Mouse (Mus musculus): ENCODE results near the gene Fam169b. TPM values are rescaled to one million over a fixed set of nuclear protein-coding genes. Genes with fewer than 3 reads are reported as not detected.

Gene Fam169b
- polyA plus RNA-seq, 1 experiment from 2014 or later: 0.26 TPM

DNA sequence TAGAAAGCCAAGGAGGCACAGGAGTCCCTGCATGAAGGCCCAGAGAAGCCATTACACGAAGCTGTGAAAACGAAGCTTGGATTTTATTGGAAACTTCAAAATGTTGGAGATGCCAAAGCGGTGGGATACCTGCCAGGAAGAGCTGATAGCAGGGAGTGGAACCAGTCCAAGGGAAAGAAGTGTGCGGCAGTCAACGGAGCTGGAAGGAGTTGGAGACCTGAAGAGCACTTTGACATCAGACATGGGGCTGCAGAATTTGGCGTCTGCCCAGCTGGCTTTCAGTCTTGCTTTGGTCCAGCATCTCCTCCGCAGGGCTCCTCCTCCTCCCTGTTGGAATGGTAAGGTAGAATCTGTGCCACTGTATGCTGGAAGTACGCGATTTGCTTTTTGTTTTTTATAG is 92.1 kb downstream of the Fam169b start:
- Histone ChIP-seq H3K4me1 (replicated peaks; ENCODE audit: control insufficient read depth, insufficient read depth, low read length) (no peaks in the 10 kb centered on the region), H3K27ac (ENCODE audit: low read depth, low read length) (no peak overlapping the region), H3K36me3 (ENCODE audit: control insufficient read depth, insufficient read depth, low read length) (no peaks in the 10 kb centered on the region), H3K27me3 (replicated peaks; ENCODE audit: control insufficient read depth, insufficient read depth, low read length) (peaks cover under 1% of the 10 kb centered on the region), H3K4me2 (no peak overlapping the region), H3K4me3 (ENCODE audit: low read depth, low read length) (no peak overlapping the region), H3K9ac (ENCODE audit: low read depth, low read length) (no peak overlapping the region), H3K9me3 (ENCODE audit: control insufficient read depth, low read length) (no peaks in the 10 kb centered on the region)
- no peak for DNase-seq (ENCODE audit: low spot score)
- ATAC-seq (replicated peaks; ENCODE audit: low FRiP score): no peak
- 85% methylated on average over 9 of the region's 9 CpGs for WGBS

DNA sequence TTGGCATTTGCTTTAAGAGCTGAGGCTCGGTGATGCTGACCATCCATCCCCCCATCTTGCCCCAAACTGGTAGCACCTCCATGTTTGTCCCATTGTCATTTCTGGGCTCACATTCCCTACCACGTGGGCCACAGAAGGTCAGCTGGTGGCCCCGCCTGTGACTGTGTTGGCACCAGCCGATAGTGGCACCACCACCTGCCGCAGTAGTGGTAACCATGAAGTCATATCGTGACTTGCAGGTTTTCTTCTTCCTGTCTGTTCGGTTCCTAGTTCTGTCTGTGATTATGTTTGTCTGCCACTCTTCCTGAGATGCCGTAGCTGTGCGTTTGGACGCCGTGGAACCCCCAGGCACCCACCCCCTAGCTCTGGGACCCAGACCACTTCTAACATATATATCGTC is 95.3 kb downstream of the Fam169b start:
- Histone ChIP-seq H3K9me3 (ENCODE audit: control insufficient read depth, low read length) (no peaks in the 10 kb centered on the region), H3K27me3 (replicated peaks; ENCODE audit: control insufficient read depth, insufficient read depth, low read length) (peaks cover 8% of the 10 kb centered on the region), H3K9ac (ENCODE audit: low read depth, low read length) (no peak overlapping the region), H3K4me2 (no peak overlapping the region), H3K36me3 (ENCODE audit: control insufficient read depth, insufficient read depth, low read length) (no peaks in the 10 kb centered on the region), H3K27ac (ENCODE audit: low read depth, low read length) (no peak overlapping the region), H3K4me3 (ENCODE audit: low read depth, low read length) (no peak overlapping the region), H3K4me1 (replicated peaks; ENCODE audit: control insufficient read depth, insufficient read depth, low read length) (no peaks in the 10 kb centered on the region)
- ATAC-seq (replicated peaks; ENCODE audit: low FRiP score) (no peak), DNase-seq (ENCODE audit: low spot score) (no peak)
- WGBS: 75% methylated on average over 12 of the region's 12 CpGs

DNA sequence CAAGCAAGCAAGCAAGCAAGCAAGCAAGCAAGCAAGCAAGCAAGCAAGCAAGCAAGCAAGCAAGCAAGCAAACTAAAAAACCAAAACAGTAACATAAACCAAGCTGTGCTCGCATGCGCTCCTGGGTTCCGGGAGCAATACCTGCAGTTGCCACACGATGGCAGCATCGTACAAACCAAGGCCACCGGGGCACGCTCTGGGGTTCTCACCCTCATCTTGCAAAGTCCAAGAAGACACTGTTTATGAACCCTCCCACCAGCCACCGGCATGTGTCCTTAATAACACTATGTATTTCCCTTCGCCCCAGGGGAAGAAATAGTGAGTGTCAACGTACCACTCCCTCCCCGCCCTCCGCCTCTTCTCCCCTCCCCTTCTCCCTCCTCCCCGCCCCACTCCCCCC is 96.1 kb downstream of the Fam169b start:
- H3K4me2 ChIP-seq: peak overlapping the region; percentile 51
- WGBS: 6% methylated on average over 12 of the region's 13 CpGs
- H3K9me3 ChIP-seq (ENCODE audit: control insufficient read depth, low read length): no peaks in the 10 kb centered on the region
- H3K27me3 ChIP-seq (replicated peaks; ENCODE audit: control insufficient read depth, insufficient read depth, low read length): peaks cover 11% of the 10 kb centered on the region
- ATAC-seq (replicated peaks; ENCODE audit: low FRiP score) (peak; percentile 39), DNase-seq (ENCODE audit: low spot score) (peak; percentile 73)
- no peak overlapping the region for H3K9ac ChIP-seq (ENCODE audit: low read depth, low read length)
- H3K4me3 ChIP-seq (ENCODE audit: low read depth, low read length): peak overlapping the region; percentile 20; the same call in 1 of the 2 replicates
- no peaks in the 10 kb centered on the region for H3K4me1 ChIP-seq (replicated peaks; ENCODE audit: control insufficient read depth, insufficient read depth, low read length)
- H3K27ac ChIP-seq (ENCODE audit: low read depth, low read length): no peak overlapping the region
- H3K36me3 ChIP-seq (ENCODE audit: control insufficient read depth, insufficient read depth, low read length): no peaks in the 10 kb centered on the region

DNA sequence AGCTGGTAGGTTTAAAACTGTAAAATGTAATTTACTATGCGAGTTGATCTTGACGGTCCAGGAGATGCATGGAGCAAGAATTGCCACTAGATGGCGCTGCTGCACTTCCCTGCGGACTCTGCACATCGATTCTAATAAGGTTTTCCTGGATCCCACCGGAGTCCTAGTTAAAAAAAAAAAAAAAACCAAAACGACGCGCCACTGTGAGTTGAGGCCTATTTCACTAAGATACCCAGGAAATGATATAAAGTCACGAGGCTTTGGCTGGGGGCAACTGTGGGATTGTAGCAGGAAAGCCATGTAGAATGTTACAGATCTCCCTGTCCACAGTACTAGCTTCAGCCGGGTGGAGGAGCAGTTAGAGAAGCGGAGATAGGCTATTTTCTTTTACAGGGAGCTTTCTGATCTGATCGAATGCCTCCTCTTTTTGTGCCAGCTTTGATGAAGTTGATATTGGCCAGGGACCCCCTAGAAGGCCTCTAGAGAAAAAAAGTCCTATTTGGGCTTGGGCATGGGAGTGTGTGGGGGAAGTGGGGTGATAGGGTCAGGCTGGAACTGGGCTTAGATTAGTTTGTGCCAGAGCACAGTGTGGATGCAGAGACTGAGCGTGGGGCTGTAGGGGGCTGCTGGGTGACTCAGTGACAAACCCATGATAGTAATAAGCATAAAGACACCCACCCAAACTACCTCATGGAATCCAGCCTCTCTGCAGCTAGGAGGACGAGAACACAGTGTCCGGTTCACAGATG is 100.6 kb downstream of the Fam169b start:
- H3K27me3 ChIP-seq (replicated peaks; ENCODE audit: control insufficient read depth, insufficient read depth, low read length): peaks cover 11% of the 10 kb centered on the region
- peak; percentile 72 for DNase-seq (ENCODE audit: low spot score)
- no peaks in the 10 kb centered on the region for H3K4me1 ChIP-seq (replicated peaks; ENCODE audit: control insufficient read depth, insufficient read depth, low read length)
- no peaks in the 10 kb centered on the region for H3K9me3 ChIP-seq (ENCODE audit: control insufficient read depth, low read length)
- ATAC-seq (replicated peaks; ENCODE audit: low FRiP score): no peak
- H3K27ac ChIP-seq (ENCODE audit: low read depth, low read length): no peak overlapping the region
- H3K4me2 ChIP-seq: 0 out of 2 replicates have a peak overlapping the region, but pooled peaks have one; percentile 29
- H3K36me3 ChIP-seq (ENCODE audit: control insufficient read depth, insufficient read depth, low read length): no peaks in the 10 kb centered on the region
- WGBS: 14% methylated on average over 16 of the region's 16 CpGs
- H3K9ac ChIP-seq (ENCODE audit: low read depth, low read length): no peak overlapping the region
- H3K4me3 ChIP-seq (ENCODE audit: low read depth, low read length): no peak overlapping the region

DNA sequence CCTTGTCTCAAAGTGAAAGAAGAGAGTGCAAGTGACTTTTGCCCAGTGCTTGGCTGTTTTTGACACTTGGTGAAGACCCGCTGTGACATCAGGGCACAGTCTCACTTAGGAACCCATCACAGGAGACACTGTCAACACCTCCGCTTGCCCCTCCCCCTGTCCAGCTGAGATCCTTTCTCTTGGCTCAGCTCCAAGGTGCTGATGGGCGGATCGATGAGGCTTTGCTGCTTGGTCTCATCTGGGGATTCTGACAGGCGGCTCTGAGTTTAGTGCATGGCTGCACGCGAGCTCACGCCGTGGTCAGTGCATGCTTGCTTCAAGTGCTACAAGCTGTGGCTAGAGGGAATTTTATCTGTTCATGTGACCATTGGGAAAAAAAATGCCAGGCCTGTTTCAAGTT is 108.5 kb downstream of the Fam169b start:
- H3K9ac ChIP-seq (ENCODE audit: low read depth, low read length): no peak overlapping the region
- no peak overlapping the region for H3K4me3 ChIP-seq (ENCODE audit: low read depth, low read length)
- 0 out of 2 replicates have a peak, but pooled peaks cover 2% of the 10 kb centered on the region for H3K4me1 ChIP-seq (replicated peaks; ENCODE audit: control insufficient read depth, insufficient read depth, low read length)
- no peaks in the 10 kb centered on the region; the same call in 1 of the 2 replicates for H3K27me3 ChIP-seq (replicated peaks; ENCODE audit: control insufficient read depth, insufficient read depth, low read length)
- no peak overlapping the region for H3K27ac ChIP-seq (ENCODE audit: low read depth, low read length)
- no peak overlapping the region for H3K4me2 ChIP-seq
- no peaks in the 10 kb centered on the region for H3K36me3 ChIP-seq (ENCODE audit: control insufficient read depth, insufficient read depth, low read length)
- H3K9me3 ChIP-seq (ENCODE audit: control insufficient read depth, low read length): no peaks in the 10 kb centered on the region
- WGBS: 32% methylated on average over 9 of the region's 9 CpGs
- ATAC-seq (replicated peaks; ENCODE audit: low FRiP score): no peak
- DNase-seq (ENCODE audit: low spot score): no peak

DNA sequence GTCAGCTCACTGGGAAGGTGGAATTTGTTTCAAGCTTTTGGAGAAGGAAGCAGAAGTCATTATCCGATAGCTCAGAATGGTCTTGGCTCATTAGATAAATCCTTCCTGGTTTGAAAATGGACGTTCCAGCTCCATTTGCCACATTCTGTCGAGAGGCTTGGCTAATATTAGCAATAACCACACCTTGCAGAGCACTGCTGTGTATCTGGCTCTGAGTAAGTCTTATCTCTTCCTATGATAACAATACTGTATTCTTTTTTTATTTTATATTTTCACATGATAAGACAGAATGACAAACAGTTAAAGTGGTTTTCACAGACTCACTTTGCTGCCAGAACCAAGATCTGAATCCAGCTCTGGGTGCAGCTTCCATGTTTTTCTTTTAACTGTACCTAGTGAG is 113.1 kb downstream of the Fam169b start:
- Histone ChIP-seq H3K4me3 (ENCODE audit: low read depth, low read length) (no peak overlapping the region), H3K9me3 (ENCODE audit: control insufficient read depth, low read length) (no peaks in the 10 kb centered on the region), H3K9ac (ENCODE audit: low read depth, low read length) (no peak overlapping the region), H3K27me3 (replicated peaks; ENCODE audit: control insufficient read depth, insufficient read depth, low read length) (no peaks in the 10 kb centered on the region), H3K4me1 (replicated peaks; ENCODE audit: control insufficient read depth, insufficient read depth, low read length) (0 out of 2 replicates have a peak, but pooled peaks cover 2% of the 10 kb centered on the region), H3K4me2 (no peak overlapping the region), H3K27ac (ENCODE audit: low read depth, low read length) (no peak overlapping the region), H3K36me3 (ENCODE audit: control insufficient read depth, insufficient read depth, low read length) (no peaks in the 10 kb centered on the region)
- ATAC-seq (replicated peaks; ENCODE audit: low FRiP score): no peak
- 76% methylated on average over 3 of the region's 3 CpGs for WGBS
- DNase-seq (ENCODE audit: low spot score): no peak

DNA sequence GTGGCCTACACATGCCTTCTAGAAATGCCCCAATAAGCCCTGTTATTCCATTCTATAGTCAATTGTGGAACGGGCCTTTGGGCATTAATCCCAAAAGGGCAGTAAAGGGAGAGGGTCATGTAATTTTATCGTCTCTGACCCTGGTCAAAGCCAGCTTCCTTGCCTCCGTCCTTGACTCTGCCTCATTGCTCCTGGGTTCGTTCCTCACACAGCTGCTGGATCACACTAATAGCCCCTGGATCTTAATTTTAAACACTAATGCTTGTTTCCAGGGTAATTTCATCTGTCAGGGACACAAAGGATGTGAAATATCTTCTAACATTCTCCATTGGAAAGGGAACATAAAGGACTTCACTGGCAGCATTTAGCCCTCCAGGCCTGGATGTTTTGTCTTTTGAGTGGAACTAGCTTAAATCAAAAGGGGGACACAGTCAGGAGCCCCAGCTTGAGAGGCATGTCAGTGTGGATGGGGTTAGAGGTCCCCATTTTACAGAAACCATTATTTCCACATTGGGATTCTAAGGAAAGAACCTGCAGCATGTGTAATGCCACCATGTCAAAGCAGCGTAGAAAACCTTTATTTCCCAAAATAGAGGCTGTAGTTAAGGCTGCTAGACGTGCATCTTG is 122.2 kb downstream of the Fam169b start:
- ATAC-seq (replicated peaks; ENCODE audit: low FRiP score) (no peak), DNase-seq (ENCODE audit: low spot score) (no peak)
- Histone ChIP-seq H3K36me3 (ENCODE audit: control insufficient read depth, insufficient read depth, low read length) (no peaks in the 10 kb centered on the region), H3K4me3 (ENCODE audit: low read depth, low read length) (no peak overlapping the region), H3K27me3 (replicated peaks; ENCODE audit: control insufficient read depth, insufficient read depth, low read length) (no peaks in the 10 kb centered on the region), H3K9me3 (ENCODE audit: control insufficient read depth, low read length) (no peaks in the 10 kb centered on the region), H3K4me1 (replicated peaks; ENCODE audit: control insufficient read depth, insufficient read depth, low read length) (no peaks in the 10 kb centered on the region), H3K4me2 (no peak overlapping the region), H3K9ac (ENCODE audit: low read depth, low read length) (no peak overlapping the region), H3K27ac (ENCODE audit: low read depth, low read length) (no peak overlapping the region)
- 68% methylated on average over 6 of the region's 6 CpGs for WGBS

DNA sequence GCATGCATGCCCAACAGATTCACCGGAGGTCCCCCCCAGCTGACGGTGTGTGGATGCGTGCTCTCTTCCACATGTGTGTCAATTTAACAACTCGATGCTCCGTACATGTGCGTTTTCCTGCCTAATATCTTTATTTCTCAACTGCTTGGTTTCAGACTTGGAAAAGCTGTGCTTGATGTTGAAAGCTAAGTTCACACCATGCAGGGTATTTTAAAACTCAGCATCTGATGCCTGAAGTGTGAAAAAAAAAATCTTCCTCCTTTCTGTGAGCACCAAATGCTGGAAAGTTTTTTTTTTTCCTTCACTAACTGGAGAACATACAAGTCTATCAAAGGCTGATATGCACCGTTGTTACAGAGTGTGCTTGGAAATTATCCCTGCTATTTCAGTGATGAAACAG is 126.9 kb downstream of the Fam169b start:
- Histone ChIP-seq H3K27me3 (replicated peaks; ENCODE audit: control insufficient read depth, insufficient read depth, low read length) (no peaks in the 10 kb centered on the region), H3K4me2 (no peak overlapping the region), H3K36me3 (ENCODE audit: control insufficient read depth, insufficient read depth, low read length) (no peaks in the 10 kb centered on the region), H3K9ac (ENCODE audit: low read depth, low read length) (no peak overlapping the region), H3K4me3 (ENCODE audit: low read depth, low read length) (no peak overlapping the region), H3K9me3 (ENCODE audit: control insufficient read depth, low read length) (no peaks in the 10 kb centered on the region), H3K27ac (ENCODE audit: low read depth, low read length) (no peak overlapping the region), H3K4me1 (replicated peaks; ENCODE audit: control insufficient read depth, insufficient read depth, low read length) (no peaks in the 10 kb centered on the region)
- DNase-seq (ENCODE audit: low spot score) (no peak), ATAC-seq (replicated peaks; ENCODE audit: low FRiP score) (no peak)
- 89% methylated on average over 7 of the region's 7 CpGs for WGBS

DNA sequence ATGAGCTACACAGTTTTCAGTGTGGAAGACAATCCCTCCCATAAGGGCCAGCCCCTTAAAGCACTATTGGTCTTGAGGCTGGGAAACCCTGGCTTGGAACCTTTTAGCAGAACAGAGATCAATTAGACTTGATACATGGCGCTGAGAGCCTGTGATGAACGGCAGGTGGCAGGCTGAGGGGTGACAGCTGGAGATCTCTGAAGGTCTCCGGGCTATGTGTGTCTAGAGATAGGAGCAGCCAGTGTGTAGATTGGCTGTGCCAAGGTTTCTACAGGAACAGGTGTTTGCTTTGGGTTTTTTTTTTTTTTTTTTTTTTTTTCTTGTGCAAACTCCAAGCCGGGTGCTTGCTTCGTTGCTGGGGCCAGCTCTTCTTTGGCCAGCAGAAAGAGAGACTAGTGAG is 135.0 kb downstream of the Fam169b start:
- Histone ChIP-seq H3K27me3 (replicated peaks; ENCODE audit: control insufficient read depth, insufficient read depth, low read length) (no peaks in the 10 kb centered on the region), H3K4me3 (ENCODE audit: low read depth, low read length) (no peak overlapping the region), H3K27ac (ENCODE audit: low read depth, low read length) (no peak overlapping the region), H3K36me3 (ENCODE audit: control insufficient read depth, insufficient read depth, low read length) (no peaks in the 10 kb centered on the region), H3K4me1 (replicated peaks; ENCODE audit: control insufficient read depth, insufficient read depth, low read length) (no peaks in the 10 kb centered on the region), H3K9ac (ENCODE audit: low read depth, low read length) (no peak overlapping the region), H3K4me2 (no peak overlapping the region), H3K9me3 (ENCODE audit: control insufficient read depth, low read length) (no peaks in the 10 kb centered on the region)
- WGBS: 65% methylated on average over 5 of the region's 5 CpGs
- ATAC-seq (replicated peaks; ENCODE audit: low FRiP score) (no peak), DNase-seq (ENCODE audit: low spot score) (no peak)
